Mouse (Mus musculus) cortical plate, adult 2 months (tissue): ENCODE measurements around the gene Prm2.

Experiments used
- CTCF ChIP-seq: fragments of 200-500 bp; IDR thresholded peaks from 2 replicates; pipeline ENCODE4 v1.5.1; 2011; ENCODE audit warnings: mild to moderate bottlenecking, control low read depth, low read length; ENCODE audit not compliant: insufficient read depth; ENCODE audit errors: extremely low read depth
- POLR2A ChIP-seq: fragments of 200-500 bp; IDR thresholded peaks from 2 replicates; pipeline ENCODE4 v1.6.1; 2011; ENCODE audit warnings: mild to moderate bottlenecking, low read length, control low read depth; ENCODE audit not compliant: insufficient read depth; ENCODE audit errors: extremely low read depth

GRCm38 (mm10) chr16:10776322-10776721 lies 19.6 kb downstream of the Prm2 start:
- TF ChIP-seq POLR2A (no peak), CTCF (no peak)
